Mouse (Mus musculus): Measurements from ENCODE around the gene Syt16. TPM values are rescaled to one million over a fixed set of nuclear protein-coding genes. Genes with fewer than 3 reads are reported as not detected.

Gene Syt16
- total RNA-seq, 2 experiments from 2014 or later, result not detected

DNA sequence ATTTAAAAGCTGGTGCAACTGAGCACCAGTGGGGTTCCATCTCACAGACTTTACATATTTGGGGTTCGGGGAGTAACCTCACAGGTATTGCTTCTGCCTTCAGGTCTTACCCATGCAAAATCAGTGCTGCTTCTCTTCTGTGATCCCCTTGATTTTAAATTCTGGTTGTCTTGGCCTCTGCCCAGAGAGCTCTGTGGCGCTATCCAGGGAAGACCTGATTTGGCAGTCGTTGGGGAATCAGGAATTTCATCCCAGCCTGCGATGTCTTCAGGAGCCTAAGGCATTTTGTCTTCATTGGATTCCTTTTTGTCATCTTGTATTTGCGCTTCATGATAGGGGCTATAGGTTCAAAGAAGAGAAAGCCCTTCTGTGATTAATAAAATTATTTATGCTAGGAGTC lies 95.1 kb downstream of the Syt16 start:
- ATAC-seq (replicated peaks; ENCODE audit: low FRiP score, low TSS enrichment, poor library complexity, severe bottlenecking), result no peak

- no peak for ATAC-seq (replicated peaks; ENCODE audit: low FRiP score, low TSS enrichment, poor library complexity, severe bottlenecking)
These were observed 95.6 kb downstream of the Syt16 start for GRCm38 (mm10) chr12:74093110-74093509.

DNA sequence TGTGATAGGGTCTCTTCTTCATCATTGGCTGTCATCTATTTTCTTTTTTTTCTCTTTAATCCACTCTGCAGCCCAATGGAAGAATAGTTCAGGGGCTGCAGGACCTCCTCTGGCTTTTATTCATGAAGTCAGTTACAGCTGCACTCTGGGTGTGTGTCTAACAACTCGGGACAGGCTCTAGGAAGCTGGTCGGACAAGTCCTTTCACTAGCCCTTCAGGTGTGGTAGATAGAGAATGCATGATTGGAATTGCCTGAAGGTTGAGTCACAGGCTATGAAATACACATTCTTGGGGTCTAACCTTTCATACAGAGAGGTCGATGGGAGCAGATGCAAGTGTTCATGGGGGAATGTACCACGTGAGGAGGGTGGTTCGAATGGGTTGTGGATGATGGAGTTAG lies 97.2 kb downstream of the Syt16 start:
- no peak for ATAC-seq (replicated peaks; ENCODE audit: low FRiP score, low TSS enrichment, poor library complexity, severe bottlenecking)

DNA sequence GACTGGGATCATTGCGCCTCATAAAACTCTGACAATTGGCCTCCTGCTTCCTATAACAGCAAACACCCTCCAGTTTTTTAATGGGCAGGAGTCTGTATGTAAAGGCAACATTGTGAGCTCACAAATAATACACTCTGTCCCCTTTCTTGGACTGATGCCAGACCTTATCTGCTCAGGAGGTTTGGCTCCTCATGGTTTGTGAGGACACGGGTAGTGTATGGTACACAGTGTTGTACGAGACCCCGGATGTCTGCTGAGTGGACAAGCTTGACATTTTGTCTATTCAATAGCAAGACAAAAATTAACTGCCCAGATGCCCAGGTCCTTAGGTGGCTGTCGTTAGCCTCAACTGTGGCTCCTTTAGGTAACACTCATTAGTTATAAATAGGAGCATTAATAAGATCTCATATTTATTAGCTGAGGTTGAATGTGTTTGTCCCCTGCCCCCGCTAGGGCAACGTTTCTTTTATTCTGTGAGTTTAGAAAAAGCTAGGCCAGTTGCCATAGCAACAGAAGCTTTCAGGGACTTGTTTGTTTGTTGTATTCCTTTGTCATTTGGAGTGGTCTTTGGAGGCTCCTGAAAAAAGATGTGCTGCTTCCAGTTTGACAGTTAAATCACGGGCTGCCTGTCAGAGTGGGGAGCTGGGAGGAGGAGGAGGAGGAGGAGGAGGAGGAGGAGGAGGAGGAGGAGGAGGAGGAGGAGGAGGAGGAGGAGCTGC lies 101.3 kb downstream of the Syt16 start:
- no peak for ATAC-seq (replicated peaks; ENCODE audit: low FRiP score, low TSS enrichment, poor library complexity, severe bottlenecking)

DNA sequence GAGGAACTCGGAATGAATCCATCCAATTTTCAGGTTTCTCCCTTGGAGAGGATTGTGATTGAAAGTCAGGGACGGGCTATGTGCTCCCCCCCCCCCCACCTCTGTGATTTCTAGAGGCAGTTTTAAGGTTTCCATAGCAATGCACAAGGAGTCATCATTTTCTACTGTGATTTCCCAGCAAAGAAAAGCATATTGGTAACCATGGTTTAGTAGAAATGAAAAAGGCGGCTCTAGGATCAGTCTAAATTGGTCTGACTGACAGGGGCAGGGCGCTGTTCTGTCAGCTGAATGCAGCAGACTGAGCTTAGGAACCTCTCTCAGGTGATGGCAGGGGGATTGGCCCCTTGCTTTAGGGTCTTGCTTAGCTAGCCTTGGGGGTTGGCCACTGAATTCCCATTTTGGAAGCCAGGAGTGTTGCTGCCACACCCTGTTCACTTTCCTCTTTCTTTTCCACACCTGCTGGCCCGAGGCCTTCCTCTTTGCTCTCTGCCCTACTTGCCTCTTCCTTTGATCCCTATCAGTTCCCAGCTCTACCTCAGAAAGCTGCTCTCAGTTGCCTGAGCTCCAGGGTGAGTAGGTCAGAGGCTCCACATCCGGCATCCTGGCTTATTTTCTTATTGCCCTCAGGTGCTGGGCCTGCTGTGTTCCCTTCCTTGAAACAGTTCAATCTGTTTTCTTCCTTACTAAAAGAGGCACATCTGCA lies 108.5 kb downstream of the Syt16 start:
- no peak for ATAC-seq (replicated peaks; ENCODE audit: low FRiP score, low TSS enrichment, poor library complexity, severe bottlenecking)

DNA sequence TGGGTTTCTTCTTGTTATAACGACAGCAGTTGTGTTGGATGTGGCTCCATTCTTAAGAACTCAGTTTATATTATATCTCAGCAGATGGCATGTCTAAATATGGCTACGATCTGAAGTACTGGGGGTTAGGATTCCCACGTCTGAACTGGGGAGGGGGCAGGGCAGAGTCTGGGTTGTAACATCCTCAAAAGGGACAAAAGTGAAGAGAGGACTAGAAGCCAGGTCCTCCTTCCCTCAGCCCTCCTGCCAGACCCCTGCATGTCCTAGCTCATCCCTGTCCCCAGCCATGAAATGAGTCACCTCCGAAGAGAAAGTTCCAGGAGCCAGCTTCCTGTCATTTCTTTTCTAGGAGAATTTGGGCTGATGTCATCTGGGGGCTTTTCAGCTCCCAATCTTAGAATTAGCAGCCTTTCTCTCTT lies 111.2 kb downstream of the Syt16 start:
- no peak for ATAC-seq (replicated peaks; ENCODE audit: low FRiP score, low TSS enrichment, poor library complexity, severe bottlenecking)

DNA sequence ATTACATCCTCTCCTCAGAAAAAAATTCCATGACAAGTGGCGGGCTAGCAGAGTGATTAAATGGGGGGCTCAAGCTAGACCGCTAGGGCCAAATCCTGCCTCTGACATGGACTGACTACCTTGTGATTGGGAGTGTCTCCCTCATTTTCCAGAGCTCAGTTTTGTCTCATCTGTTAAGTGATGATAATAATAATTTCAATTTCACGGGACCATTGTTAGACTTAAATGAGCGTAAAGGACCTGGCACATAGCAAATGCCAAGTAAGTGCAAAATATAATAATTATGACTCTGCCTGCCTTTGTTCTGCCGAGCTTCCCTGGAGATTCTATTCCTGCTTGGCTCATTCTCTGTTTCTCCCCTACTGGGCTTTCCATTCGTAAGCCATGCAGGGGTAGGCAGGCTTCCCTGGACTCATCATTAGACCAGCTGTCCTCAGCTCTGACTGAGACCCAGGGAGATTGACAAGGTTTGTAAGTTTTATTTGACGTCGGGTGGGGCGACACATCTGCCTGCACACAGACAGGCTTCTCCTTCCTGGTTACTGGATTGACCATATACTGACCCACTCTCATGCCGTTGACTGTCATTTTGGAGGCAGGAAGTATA lies 112.1 kb downstream of the Syt16 start:
- no peak for ATAC-seq (replicated peaks; ENCODE audit: low FRiP score, low TSS enrichment, poor library complexity, severe bottlenecking)

DNA sequence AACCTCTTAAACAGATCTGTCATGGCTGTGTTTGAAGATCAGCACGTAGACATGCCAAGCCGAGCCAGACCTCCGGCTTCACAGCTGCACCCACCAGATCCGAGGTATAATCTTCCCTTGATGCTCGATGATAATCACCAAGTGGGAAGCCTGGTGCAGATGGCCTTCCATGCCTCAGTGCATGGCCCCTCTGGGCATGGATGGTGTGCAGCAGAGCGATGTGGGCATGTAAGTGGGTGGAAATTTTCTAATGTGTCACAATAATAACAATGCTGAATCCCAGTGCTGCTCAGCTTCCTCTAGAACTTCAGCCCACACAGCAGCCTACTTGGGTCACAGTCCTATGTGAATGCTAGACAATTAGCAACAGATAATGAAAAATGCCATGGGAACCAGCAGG lies 119.4 kb downstream of the Syt16 start:
- no peak for ATAC-seq (replicated peaks; ENCODE audit: low FRiP score, low TSS enrichment, poor library complexity, severe bottlenecking)

DNA sequence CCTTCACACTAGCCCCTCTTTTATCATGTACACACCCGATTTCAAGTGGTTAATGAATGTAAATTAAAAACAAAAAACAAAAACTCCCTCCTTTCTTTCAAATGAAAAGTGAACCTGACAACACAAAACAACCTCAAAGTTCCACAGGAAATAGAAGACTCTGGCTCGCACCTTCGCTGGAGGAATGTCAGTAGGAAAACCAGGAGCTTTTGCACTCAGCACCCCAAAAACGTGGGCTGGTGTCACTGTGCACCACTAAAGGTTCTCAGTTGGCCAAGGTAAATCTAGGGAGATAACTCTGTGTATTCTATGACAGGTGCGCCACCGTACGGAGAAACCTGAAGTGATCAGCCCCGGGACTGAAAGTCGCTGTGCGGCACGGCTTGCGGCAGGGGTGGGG lies 128.3 kb downstream of the Syt16 start:
- no peak for ATAC-seq (replicated peaks; ENCODE audit: low FRiP score, low TSS enrichment, poor library complexity, severe bottlenecking)

DNA sequence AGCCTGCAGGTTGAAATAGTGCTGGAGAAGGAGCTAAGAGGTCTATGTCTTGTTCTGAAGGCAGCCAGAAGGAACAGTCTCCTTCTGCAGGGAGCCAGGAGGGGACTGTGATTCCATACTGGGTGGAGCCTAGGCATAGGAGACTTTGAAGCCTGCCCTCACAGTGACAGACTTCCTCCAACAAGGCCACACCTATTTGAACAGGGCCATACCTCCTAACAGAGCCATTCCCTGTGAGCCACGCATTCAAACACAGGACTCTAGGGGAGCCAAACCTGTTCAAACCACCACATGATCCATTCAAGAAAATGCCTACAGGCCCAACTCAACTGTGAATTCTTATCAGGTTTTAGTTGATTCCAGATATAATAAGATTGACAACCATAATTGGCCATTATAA lies 130.8 kb downstream of the Syt16 start:
- ATAC-seq (replicated peaks; ENCODE audit: low FRiP score, low TSS enrichment, poor library complexity, severe bottlenecking), result no peak

DNA sequence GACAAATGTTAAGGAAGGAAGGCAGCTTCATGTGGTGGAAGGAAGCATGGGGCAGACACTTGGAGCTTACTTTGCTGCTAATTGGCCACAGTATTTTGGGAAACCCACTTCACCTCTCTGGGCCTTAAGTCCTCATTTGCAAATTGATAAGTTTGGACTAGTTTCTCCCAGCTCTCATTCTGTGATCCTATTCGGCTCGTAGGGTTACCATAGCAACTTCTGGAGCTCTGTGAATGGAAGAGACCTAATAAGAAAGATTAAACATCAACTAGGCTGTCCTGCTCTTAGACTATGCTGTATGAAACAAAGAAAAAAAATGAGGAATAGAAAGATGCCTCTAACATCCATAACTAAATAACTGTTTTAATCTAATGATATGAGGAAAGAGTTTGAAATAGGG lies 134.3 kb downstream of the Syt16 start:
- no peak for ATAC-seq (replicated peaks; ENCODE audit: low FRiP score, low TSS enrichment, poor library complexity, severe bottlenecking)

DNA sequence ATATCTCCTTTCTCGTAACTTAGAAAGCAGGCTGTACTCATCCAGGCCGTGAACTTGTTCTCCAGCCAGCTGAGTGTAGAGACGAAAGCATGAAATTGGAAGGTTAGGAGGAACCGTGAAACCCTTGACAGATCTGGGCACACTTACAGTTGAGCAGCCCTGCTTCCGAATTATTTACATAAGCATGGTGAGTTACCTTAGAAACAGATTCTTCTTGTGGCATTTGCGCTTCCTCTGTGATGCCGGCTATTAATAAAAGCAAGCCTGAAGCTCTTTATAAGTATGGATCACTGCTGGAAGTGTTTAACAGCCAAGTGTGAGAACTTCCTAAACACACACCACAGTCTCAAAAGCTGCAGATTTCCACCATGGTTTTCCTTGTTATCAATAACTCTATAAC lies 144.7 kb downstream of the Syt16 start:
- ATAC-seq (replicated peaks; ENCODE audit: low FRiP score, low TSS enrichment, poor library complexity, severe bottlenecking), result no peak

DNA sequence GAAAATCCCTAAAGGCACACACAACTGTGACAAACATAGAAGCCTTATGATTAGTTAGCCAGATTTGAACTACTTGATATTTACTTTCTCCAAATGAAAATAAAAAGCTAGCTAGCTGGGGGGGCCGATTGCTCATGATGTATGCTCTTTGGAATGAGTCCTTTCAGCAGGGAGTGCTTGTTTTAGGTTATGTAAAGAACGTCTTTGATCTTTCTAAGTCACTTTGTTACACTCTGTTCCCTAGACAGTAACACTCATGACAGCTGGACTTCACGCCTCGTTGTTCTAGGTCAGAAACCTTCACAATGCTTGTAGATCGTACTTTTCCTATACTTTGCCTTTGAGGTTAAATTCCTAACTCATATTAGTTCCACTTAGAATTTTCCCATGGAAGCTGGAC lies 146.9 kb downstream of the Syt16 start:
- ATAC-seq (replicated peaks; ENCODE audit: low FRiP score, low TSS enrichment, poor library complexity, severe bottlenecking), result no peak

- ATAC-seq (replicated peaks; ENCODE audit: low FRiP score, low TSS enrichment, poor library complexity, severe bottlenecking), result no peak
These were observed 163.3 kb downstream of the Syt16 start for GRCm38 (mm10) chr12:74160791-74161190.

GRCm38 (mm10) chr12:74163080-74163479 lies 165.6 kb downstream of the Syt16 start:
- ATAC-seq (replicated peaks; ENCODE audit: low FRiP score, low TSS enrichment, poor library complexity, severe bottlenecking), result no peak

GRCm38 (mm10) chr12:74171257-74171656 lies 173.8 kb downstream of the Syt16 start:
- ATAC-seq (replicated peaks; ENCODE audit: low FRiP score, low TSS enrichment, poor library complexity, severe bottlenecking), result no peak

DNA sequence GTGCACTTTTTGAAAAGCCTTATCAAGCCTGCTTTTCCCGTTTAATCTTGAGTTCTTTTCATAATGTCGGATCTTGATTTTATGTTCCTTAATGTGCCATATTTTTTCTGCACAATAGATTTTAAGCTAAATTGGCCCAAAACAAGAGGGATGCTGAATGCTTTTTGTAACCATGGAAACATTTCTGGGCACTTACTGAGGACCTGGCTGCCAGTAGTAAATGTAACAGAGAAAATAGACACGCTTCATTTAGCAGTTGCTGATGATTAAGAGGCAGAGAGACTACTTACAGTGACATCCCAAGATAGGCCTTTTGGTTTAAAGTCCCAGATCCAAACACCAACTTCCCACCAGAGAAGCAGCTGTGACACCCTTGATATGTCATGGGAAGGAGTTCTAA lies 176.4 kb downstream of the Syt16 start:
- no peak for ATAC-seq (replicated peaks; ENCODE audit: low FRiP score, low TSS enrichment, poor library complexity, severe bottlenecking)

- ATAC-seq (replicated peaks; ENCODE audit: low FRiP score, low TSS enrichment, poor library complexity, severe bottlenecking), result no peak
These were observed 187.1 kb downstream of the Syt16 start for GRCm38 (mm10) chr12:74184596-74184995.

DNA sequence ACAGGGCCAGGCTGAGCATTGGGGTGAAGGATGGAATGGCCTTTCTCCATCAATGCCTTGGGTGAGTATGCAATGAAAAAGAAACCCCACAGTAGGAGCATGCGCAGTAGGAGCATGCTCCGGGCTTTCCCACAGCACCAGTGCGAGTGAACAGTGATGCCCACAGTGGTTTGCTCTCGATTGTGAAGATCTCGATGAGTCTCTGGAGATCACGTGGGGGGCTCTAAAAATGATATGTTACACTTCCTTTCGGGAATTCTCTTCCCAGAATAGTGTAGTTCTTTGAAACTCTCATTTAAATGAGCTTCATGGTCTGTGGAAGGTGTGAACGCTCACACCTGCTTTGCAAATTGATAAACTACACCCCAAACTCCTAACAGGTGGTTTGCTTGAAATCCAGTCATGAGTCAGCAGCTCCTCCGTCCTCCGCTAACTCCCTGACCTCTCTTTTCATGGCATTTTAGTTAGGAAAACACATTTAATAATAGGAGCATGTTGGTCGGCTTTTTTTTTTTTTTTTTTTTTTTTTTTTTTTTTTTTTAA lies 190.9 kb downstream of the Syt16 start:
- no peak for ATAC-seq (replicated peaks; ENCODE audit: low FRiP score, low TSS enrichment, poor library complexity, severe bottlenecking)

GRCm38 (mm10) chr12:74188815-74189214 lies 191.4 kb downstream of the Syt16 start:
- no peak for ATAC-seq (replicated peaks; ENCODE audit: low FRiP score, low TSS enrichment, poor library complexity, severe bottlenecking)

- ATAC-seq (replicated peaks; ENCODE audit: low FRiP score, low TSS enrichment, poor library complexity, severe bottlenecking), result no peak
These were observed 192.4 kb downstream of the Syt16 start for GRCm38 (mm10) chr12:74189840-74190239.
